Mouse (Mus musculus) midbrain, embryonic 14.5 days (tissue): ENCODE measurements around the gene Stat5b. TPM values are rescaled to one million over a fixed set of nuclear protein-coding genes. Genes with fewer than 3 reads are reported as not detected.

Experiments
- ATAC-seq: fragments of 200-750 bp; cut with Nextera tagmentation; 2 replicates; pipeline ENCODE4 v1.8.0; 2017; ENCODE audit warnings: moderate number of reproducible peaks, moderate library complexity; ENCODE audit not compliant: low FRiP score, low TSS enrichment
- DNase-seq: peaks from one replicate; pipeline ENCODE4 v3.0.0-alpha.2; 2015
- H3K27ac ChIP-seq: fragments of 300-500 bp; sonication (generic); replicated peaks from 2 replicates; pipeline ENCODE4 v1.5.1; 2014; ENCODE audit warnings: mild to moderate bottlenecking, low read depth, low read length, moderate library complexity
- H3K27me3 ChIP-seq: fragments of 300-500 bp; sonication (generic); 2 replicates; pipeline ENCODE4 v1.6.1; 2014; ENCODE audit warnings: low read length, control low read depth, mixed read lengths; ENCODE audit not compliant: control insufficient read depth, insufficient read depth
- H3K36me3 ChIP-seq: fragments of 300-500 bp; sonication (generic); 2 replicates; pipeline ENCODE4 v1.6.1; 2014; ENCODE audit warnings: low read length, control low read depth; ENCODE audit not compliant: control insufficient read depth, insufficient read depth
- H3K4me1 ChIP-seq: fragments of 300-500 bp; sonication (generic); 2 replicates; pipeline ENCODE4 v1.6.1; 2014; ENCODE audit warnings: mild to moderate bottlenecking, antibody characterized with exemption, low read length, control low read depth; ENCODE audit not compliant: control insufficient read depth, insufficient read depth
- H3K4me2 ChIP-seq: fragments of 300-500 bp; sonication (generic); 2 replicates; pipeline ENCODE4 v1.6.1; 2014; ENCODE audit warnings: mild to moderate bottlenecking, low read length, moderate library complexity
- H3K4me3 ChIP-seq: fragments of 300-500 bp; sonication (generic); replicated peaks from 2 replicates; pipeline ENCODE4 v1.5.1; 2014; ENCODE audit warnings: low read depth, low read length
- H3K9ac ChIP-seq: fragments of 300-500 bp; sonication (generic); replicated peaks from 2 replicates; pipeline ENCODE4 v1.6.1; 2014; ENCODE audit warnings: mild to moderate bottlenecking, low read length, moderate library complexity
- H3K9me3 ChIP-seq: fragments of 300-500 bp; sonication (generic); 2 replicates; pipeline ENCODE4 v1.6.1; 2016; ENCODE audit warnings: low read length, control low read depth, mixed read lengths; ENCODE audit not compliant: control insufficient read depth
- WGBS: fragments of 180-500 bp; shearing (Covaris S2); extraction: QIAGEN DNeasy Blood & Tissue Kit; methylation state at CpG from one replicate; pipeline ENCODE4 v1.1.7; 2014; 5-methylcytosine and 5-hydroxymethylcytosine counted together
- polyA plus RNA-seq: library from polyadenylated mRNA; unstranded; fragments of >200 nt; fragmentation: Nextera tagmentation; extraction: Ambion mirVana; gene quantifications from 2 replicates; pipeline ENCODE4 v1.2.1, GENCODE M21; 2014

The Stat5b gene
- polyA plus RNA-seq, 1 experiment from 2014 or later: 18.6 TPM

DNA sequence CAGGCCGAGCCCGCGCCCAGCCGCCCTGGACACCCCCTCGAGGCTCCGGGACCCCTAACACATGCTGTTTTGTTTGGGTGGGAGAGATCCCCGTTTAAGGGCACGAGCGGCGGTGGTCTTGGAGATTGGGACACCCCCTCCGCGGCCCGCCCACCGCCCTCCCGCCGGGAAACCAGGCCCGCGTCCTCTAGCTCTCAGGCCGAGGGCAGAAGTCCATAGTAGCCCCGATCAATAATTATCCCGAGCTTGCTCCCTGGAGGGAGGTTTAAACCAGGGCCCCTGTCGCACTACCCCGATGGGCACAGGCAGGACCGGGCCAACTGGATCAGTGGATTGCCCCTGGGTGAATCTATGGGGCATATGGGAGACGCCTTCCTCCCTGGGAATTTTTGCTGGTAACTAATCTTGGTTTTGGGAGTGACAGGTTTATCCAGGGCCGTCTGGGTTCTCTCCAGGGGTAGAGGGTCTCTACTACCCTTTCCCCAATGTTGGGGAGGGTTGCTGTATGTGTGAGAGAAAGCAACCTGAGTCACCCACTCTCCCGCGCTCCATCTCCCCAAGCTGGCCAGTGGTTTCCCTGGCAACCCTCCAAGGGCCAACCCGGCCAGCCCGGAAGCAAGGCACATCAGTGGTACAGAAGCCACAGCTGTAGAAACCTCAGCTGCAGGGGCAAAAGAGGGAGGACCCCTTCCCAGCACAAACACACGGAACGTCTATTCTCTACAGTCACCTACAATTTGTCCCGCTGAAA, 429 bp upstream of the Stat5b start:
- Histone ChIP-seq H3K9me3 (no peaks in the 10 kb centered on the region), H3K27ac (peak overlapping the region; percentile 85), H3K4me3 (peak overlapping the region; percentile 95), H3K27me3 (peaks cover 10% of the 10 kb centered on the region), H3K4me2 (peak overlapping the region; percentile 81), H3K4me1 (peaks cover 20% of the 10 kb centered on the region), H3K36me3 (no peaks in the 10 kb centered on the region), H3K9ac (peak overlapping the region; percentile 94)
- ATAC-seq: no peak
- peak; percentile 68 for DNase-seq
- 2% methylated on average over 33 of the region's 33 CpGs for WGBS

- WGBS: 3% methylated on average over 12 of the region's 13 CpGs
- ATAC-seq: no peak; the same call in 1 of the 2 replicates
Measured at GRCm38 (mm10) chr11:100849456-100850037, 977 bp downstream of the Stat5b start.

DNA sequence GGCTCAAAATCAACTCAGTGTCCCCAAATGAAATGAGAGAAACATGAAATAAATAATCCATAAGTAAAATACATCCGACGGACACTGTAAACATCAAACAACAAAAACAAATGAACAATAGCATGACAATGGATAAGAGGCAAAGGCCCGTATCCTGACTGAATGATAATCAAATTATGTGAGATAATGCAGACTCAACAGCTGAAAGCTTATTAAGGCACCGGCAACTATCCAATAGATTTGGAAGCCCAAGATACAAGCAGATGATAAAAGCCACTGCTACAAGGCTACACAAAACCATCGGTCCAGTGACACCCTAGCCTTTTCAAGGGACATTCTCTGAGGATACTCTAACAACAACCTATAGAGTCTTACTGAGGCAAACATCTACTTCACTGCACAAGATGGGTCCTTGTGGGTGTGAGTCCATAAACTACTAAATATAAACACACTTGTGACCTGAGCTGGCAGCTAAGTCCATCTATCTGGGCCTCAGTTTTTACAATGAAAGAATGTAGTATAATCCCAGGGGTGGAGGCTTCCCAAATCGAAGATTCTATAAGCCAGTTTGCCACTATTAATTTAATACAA, 1.6 kb downstream of the Stat5b start:
- Histone ChIP-seq H3K9ac (peak overlapping the region; percentile 94; the same call in 1 of the 2 replicates), H3K27ac (no peak overlapping the region), H3K4me2 (peak overlapping the region; percentile 81), H3K4me3 (peak overlapping the region; percentile 95), H3K27me3 (peaks cover 7% of the 10 kb centered on the region; the same call in 1 of the 2 replicates), H3K4me1 (peaks cover 20% of the 10 kb centered on the region), H3K9me3 (no peaks in the 10 kb centered on the region), H3K36me3 (no peaks in the 10 kb centered on the region)
- DNase-seq (no peak), ATAC-seq (no peak)
- 48% methylated on average over 6 of the region's 6 CpGs for whole genome bisulfite sequencing

More at GRCm38 (mm10) chr11:100849456-100850037, 977 bp downstream of the Stat5b start:
- Histone ChIP-seq H3K4me2 (peak overlapping the region; percentile 81), H3K9me3 (no peaks in the 10 kb centered on the region), H3K4me1 (peaks cover 20% of the 10 kb centered on the region), H3K9ac (peak overlapping the region; percentile 94), H3K27ac (peak overlapping the region; percentile 85), H3K36me3 (no peaks in the 10 kb centered on the region), H3K4me3 (peak overlapping the region; percentile 95), H3K27me3 (peaks cover 10% of the 10 kb centered on the region)
- no peak for DNase-seq

GRCm38 (mm10) chr11:100848080-100848479, 2.4 kb downstream of the Stat5b start:
- Histone ChIP-seq H3K27me3 (peaks cover 3% of the 10 kb centered on the region; the same call in 1 of the 2 replicates), H3K9ac (no peak overlapping the region), H3K36me3 (no peaks in the 10 kb centered on the region), H3K4me3 (no peak overlapping the region), H3K9me3 (no peaks in the 10 kb centered on the region), H3K4me2 (0 out of 2 replicates have a peak overlapping the region, but pooled peaks have one; percentile 81), H3K27ac (no peak overlapping the region), H3K4me1 (peaks cover 20% of the 10 kb centered on the region)
- DNase-seq (no peak), ATAC-seq (no peak)
- 84% methylated on average over 4 of the region's 4 CpGs for WGBS

- Histone ChIP-seq H3K4me3 (no peak overlapping the region), H3K27me3 (no peaks in the 10 kb centered on the region), H3K27ac (no peak overlapping the region), H3K4me1 (peaks cover 20% of the 10 kb centered on the region), H3K36me3 (no peaks in the 10 kb centered on the region), H3K4me2 (no peak overlapping the region), H3K9ac (no peak overlapping the region), H3K9me3 (no peaks in the 10 kb centered on the region)
- DNase-seq: no peak
- no peak for ATAC-seq
- WGBS: 92% methylated on average over 4 of the region's 4 CpGs
Measured at GRCm38 (mm10) chr11:100847572-100847971, 3.0 kb downstream of the Stat5b start.

DNA sequence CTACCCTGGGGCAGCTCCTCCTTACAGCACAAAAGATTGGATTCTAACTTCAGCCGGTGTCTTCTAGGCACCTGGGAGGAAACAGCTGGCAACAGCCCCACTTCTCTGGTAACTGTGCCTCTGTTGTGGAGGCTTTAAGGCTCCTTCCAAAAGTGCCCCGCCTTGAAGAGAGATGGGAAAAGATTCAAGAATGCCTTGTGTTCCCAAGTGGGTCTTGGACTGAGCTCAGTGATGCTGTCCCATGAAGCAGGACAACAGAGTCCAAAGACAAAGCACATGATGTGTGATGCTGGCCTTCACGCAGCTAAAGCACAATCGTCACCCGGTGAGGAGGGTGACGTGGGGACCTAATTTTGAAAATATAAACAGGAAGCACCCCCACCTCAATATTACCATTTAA, 4.7 kb downstream of the Stat5b start:
- Histone ChIP-seq H3K4me3 (no peak overlapping the region), H3K9me3 (no peaks in the 10 kb centered on the region), H3K4me2 (no peak overlapping the region), H3K27me3 (no peaks in the 10 kb centered on the region), H3K27ac (no peak overlapping the region), H3K36me3 (no peaks in the 10 kb centered on the region), H3K9ac (no peak overlapping the region), H3K4me1 (peaks cover 15% of the 10 kb centered on the region)
- WGBS: 95% methylated on average over 6 of the region's 6 CpGs
- ATAC-seq: no peak
- no peak for DNase-seq

DNA sequence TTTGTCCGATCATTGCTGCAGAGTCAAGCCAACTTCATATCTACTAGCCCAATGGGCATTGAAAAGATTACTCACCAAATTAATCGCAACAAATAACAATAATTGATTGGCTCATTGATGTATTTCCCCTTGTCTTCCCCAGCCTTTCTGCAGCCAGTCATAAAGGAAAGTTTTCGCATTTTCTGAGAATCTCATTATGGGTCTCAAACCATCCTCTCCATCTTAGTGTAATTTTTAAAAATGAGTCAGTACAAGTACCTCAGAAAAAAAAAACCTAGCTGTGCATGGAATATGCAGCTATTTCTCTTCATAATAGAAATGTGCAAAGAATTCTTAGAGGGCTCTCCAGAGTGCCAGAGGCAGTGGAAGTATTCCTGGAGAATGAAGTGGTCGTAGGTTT, 6.4 kb downstream of the Stat5b start:
- no peaks in the 10 kb centered on the region for H3K27me3 ChIP-seq
- no peaks in the 10 kb centered on the region for H3K36me3 ChIP-seq
- 93% methylated on average over 4 of the region's 4 CpGs for WGBS
- H3K4me2 ChIP-seq: no peak overlapping the region
- peaks cover 11% of the 10 kb centered on the region for H3K4me1 ChIP-seq
- H3K27ac ChIP-seq: no peak overlapping the region
- no peak overlapping the region for H3K9ac ChIP-seq
- H3K4me3 ChIP-seq: no peak overlapping the region
- DNase-seq (no peak), ATAC-seq (no peak)
- H3K9me3 ChIP-seq: no peaks in the 10 kb centered on the region

- WGBS: 91% methylated on average over 8 of the region's 8 CpGs
- no peak for ATAC-seq
- DNase-seq: no peak
- Histone ChIP-seq H3K9me3 (no peaks in the 10 kb centered on the region), H3K4me2 (no peak overlapping the region), H3K27ac (no peak overlapping the region), H3K4me1 (peaks cover 2% of the 10 kb centered on the region; the same call in 1 of the 2 replicates), H3K9ac (no peak overlapping the region), H3K4me3 (no peak overlapping the region), H3K36me3 (no peaks in the 10 kb centered on the region), H3K27me3 (no peaks in the 10 kb centered on the region)
Measured at GRCm38 (mm10) chr11:100843070-100843669, 7.4 kb downstream of the Stat5b start.
